Mouse (Mus musculus): ENCODE data around the gene Ang2.
A peak's percentile ranks its signal among the peaks of the same experiment; 100 is the strongest.

Ang2 gene

GRCm38 (mm10) chr14:51152249-51152870, 46.6 kb downstream of the Ang2 start:
- DNase-seq (ENCODE audit: low read depth, low spot score): peak; percentile 33

GRCm38 (mm10) chr14:51150206-51150831, 48.6 kb downstream of the Ang2 start:
- peak; percentile 42 for DNase-seq (ENCODE audit: low read depth, low spot score)

- DNase-seq (ENCODE audit: low read depth, low spot score): peak; percentile 42
Observed at GRCm38 (mm10) chr14:51149164-51149563, 49.8 kb downstream of the Ang2 start.

GRCm38 (mm10) chr14:51148006-51148405, 50.9 kb downstream of the Ang2 start:
- DNase-seq (ENCODE audit: low read depth, low spot score): no peak

GRCm38 (mm10) chr14:51146685-51147084, 52.3 kb downstream of the Ang2 start, which contains the start of gene Rnase1:
Gene Rnase1 (minus strand): TSS chr14:51146785.
- DNase-seq (ENCODE audit: low read depth, low spot score): no peak

- DNase-seq (ENCODE audit: low read depth, low spot score): no peak
Observed at GRCm38 (mm10) chr14:51145521-51145920, 53.4 kb downstream of the Ang2 start.

Data from c-Kit-negative CD71-positive TER-119-positive erythroid progenitor cells, embryonic 14.5 days (primary cell).